Mouse (Mus musculus) kidney, embryonic 14.5 days (tissue): Measurements from ENCODE around the gene Rnf133. TPM values are rescaled to one million over a fixed set of nuclear protein-coding genes. Genes with fewer than 3 reads are reported as not detected.

Source experiments
- polyA plus RNA-seq: library from polyadenylated mRNA; unstranded; fragments of >200 nt; fragmentation: Nextera tagmentation; extraction: Ambion mirVana; gene quantifications from 2 replicates; pipeline ENCODE4 v1.2.1, GENCODE M21; 2014

Gene Rnf133
- polyA plus RNA-seq, 1 experiment from 2014 or later = not detected

Other genes with a start within 250 kb of the Rnf133 start
- 0.16 TPM in 1 of 2 replicates, not detected in the other for gene Rnf148, start 4.8 kb upstream of the Rnf133 start, polyA plus RNA-seq
- 5.7 and 9.1 TPM in 2 replicates for gene Cadps2, start 189.1 kb upstream of the Rnf133 start, polyA plus RNA-seq